Mouse (Mus musculus) brain, embryonic 14.5 days (tissue): ENCODE results near the gene Asap2. TPM values are rescaled to one million over a fixed set of nuclear protein-coding genes. Genes with fewer than 3 reads are reported as not detected.

Source experiments
- DNase-seq: peaks from one replicate; pipeline ENCODE4 v3.0.0-alpha.2; 2011; ENCODE audit warnings: low read depth
- CTCF ChIP-seq: fragments of 200-500 bp; IDR thresholded peaks from 2 replicates; pipeline ENCODE4 v1.5.1; 2012; ENCODE audit warnings: inconsistent platforms, mild to moderate bottlenecking, moderate library complexity, borderline replicate concordance; ENCODE audit not compliant: insufficient read depth, insufficient read length; ENCODE audit errors: extremely low read depth
- POLR2A ChIP-seq: fragments of 200-500 bp; IDR thresholded peaks from 2 replicates; pipeline ENCODE4 v1.6.1; 2012; ENCODE audit warnings: mild to moderate bottlenecking, inconsistent platforms, borderline replicate concordance; ENCODE audit not compliant: poor library complexity, insufficient read depth, insufficient read length, severe bottlenecking; ENCODE audit errors: extremely low read depth
- polyA plus RNA-seq: library from polyadenylated mRNA; depleted of rRNA; stranded (reverse); fragments of >200 nt; gene quantifications from 2 replicates; pipeline ENCODE4 v1.2.3, GENCODE M21; 2012

Gene Asap2
- polyA plus RNA-seq, 1 experiment, result 36.0 TPM

DNA sequence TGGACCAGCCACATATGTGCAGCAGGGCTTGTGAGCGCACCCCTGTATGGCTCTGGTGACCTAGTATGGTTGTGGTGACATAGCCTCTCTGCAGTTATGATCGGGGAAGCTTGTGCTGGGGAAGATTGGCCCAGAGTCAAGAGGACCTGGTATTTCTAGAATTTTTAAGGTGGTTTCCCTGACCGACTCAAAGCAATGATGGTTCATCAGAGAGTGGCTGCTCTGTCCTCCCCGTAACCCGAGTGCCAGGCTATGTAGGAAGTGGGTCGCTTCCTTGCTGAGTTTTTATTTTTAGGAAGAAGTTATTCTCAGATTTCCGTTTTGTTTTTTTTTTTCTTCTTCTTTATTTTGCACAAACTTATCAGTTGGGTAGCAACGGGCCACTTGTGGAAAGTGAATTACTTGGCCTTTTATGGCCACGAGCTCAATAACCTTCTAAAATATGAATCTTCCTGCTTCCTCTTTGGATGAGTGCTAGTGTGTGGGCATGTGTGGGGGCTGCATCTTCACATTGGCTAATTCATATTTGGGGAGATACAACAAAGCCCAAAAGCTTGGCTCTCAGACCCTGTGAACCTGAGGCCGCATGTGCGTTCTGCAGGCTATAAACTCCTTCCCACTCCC lies 218.0 kb downstream of the Asap2 start:
- DNase-seq, result no peak
- no peak for TF ChIP-seq POLR2A
- TF ChIP-seq CTCF, result no peak

DNA sequence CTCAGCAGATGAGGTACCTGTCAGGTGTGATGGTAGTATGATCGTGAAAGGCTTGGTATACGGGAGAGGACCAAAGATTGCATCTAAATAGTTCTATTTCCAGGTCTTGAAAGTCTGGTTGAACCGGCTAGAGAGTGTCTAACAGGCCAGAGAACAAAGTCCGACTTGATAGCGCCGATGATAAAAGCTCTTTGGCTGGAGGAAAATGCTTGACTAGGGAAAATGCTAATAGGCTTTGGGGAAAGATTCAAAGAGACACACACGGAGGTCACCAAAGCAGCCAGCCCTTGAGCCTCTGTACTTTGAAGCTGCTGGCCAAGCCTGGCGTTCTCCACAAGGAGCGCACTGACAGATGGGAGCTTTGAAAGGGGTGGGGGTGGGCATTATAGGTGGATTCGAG lies 219.0 kb downstream of the Asap2 start:
- TF ChIP-seq CTCF (no peak), POLR2A (no peak)
- no peak for DNase-seq

DNA sequence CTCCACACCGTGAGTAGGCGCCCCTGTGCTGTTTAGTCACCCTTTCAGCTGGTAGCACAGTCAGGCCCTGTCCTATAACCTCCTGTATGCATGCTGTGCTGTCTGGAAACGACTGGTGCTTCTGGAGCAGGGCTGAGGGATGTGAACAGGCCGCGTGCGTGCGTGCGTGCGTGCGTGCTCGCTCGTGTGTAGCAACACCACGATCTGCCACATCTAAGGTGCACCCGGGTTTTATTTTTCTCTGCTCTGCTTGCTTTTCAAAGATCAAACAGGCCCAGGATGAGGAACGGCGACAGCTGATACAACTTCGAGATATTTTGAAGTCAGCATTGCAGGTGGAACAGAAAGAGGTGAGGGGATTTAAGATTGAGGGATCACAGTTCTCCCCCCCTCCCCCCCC lies 222.6 kb downstream of the Asap2 start:
- TF ChIP-seq POLR2A (no peak), CTCF (no peak)
- DNase-seq, result no peak

DNA sequence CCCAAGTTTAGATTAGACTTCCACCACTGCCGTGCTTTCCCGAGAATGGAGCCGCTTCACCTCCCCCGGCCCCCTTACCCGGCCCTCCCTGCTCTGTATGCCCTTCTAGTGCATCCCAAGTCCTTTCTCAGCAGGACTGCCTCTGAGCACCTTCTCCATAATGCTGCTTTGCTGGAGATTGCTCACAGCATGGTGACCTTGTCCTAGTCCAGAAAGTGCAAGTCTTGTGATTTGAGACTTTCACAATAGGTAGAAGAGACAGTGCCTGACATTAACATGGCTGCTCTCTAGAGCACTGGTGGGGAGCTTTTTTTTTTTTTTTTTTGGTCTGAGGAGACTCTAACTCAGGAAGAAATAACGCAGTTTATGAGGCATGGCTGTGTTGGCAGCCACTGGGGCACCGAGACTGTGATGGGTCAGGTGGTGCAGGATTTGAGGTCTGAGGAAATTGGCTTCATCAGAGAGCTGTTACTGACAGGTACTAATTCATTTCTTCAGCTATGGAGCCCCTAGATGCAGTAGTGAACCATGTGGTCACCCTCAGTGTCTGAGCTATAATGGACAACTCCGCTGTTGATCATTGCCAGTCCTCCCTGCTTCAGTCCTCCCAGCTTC lies 224.4 kb downstream of the Asap2 start:
- DNase-seq, result no peak
- TF ChIP-seq POLR2A (no peak), CTCF (no peak)

DNA sequence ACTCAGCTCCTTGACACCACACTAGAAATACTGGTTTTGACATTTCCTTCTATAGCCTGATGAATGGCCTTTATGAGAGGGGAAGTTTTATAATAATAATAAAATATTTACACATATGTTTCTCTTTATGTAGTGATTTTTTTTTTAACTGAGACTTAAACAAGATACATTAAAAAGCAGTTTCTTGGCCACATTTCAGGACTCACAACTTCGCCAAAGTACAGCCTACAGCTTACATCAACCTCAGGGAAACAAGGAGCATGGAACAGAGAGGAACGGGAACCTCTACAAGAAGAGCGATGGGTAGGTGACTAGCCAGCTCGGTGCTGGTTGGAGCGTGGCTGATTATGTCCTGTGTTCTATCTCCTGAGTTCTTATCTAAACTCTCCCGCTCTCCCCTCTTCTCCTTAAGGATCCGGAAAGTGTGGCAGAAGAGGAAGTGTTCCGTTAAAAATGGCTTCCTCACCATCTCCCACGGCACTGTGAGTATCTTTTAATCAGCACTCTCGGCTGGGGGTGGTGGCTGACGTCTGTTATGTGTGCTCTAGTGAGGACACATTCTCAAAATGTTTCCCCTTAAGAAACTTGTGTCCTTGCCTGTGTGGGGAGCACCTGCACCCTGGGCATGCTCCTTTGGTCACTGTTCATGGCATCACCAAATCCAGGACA lies 227.7 kb downstream of the Asap2 start:
- no peak for TF ChIP-seq CTCF
- no peak for TF ChIP-seq POLR2A
- no peak for DNase-seq

DNA sequence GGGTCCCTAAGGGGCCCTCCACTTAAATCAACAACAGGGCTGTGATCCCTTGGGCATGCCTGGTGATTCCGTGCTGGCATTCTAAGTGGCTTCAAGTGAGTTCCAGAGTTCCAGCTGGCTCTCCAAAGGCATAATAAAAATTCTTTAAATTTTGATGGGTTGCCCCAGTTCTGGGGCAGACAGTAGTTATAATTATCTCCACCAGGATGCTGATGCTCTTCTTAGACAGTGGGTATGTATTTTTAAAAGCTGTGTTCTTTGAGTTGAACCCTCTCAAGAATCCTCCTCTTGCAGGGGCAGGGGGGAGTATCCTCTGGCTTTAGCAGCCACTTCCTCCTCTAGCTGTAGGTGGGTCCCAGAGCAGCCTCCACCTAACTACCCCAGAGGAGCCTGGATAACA lies 230.3 kb downstream of the Asap2 start:
- DNase-seq, result no peak
- TF ChIP-seq POLR2A (no peak), CTCF (no peak)

DNA sequence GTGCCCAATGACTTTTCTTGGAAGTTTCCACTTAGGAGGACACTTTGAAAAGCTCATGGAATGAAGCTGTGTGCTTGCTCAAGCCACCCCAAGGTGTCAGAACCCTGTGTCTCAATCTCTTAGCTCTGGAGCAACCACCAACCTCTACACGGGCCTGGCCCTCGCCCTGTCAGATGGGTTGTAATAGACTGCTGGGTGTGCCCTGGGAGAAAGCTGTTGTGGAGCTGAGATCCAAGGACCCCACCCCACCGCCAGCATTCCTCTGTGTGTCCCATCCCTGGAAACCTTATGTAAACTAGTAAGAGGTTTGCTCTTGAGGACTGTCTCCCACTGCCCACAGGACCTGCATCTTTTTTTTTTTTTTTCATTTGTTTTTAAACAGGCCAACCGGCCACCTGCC lies 233.7 kb downstream of the Asap2 start:
- DNase-seq, result no peak
- TF ChIP-seq POLR2A (no peak), CTCF (no peak)

DNA sequence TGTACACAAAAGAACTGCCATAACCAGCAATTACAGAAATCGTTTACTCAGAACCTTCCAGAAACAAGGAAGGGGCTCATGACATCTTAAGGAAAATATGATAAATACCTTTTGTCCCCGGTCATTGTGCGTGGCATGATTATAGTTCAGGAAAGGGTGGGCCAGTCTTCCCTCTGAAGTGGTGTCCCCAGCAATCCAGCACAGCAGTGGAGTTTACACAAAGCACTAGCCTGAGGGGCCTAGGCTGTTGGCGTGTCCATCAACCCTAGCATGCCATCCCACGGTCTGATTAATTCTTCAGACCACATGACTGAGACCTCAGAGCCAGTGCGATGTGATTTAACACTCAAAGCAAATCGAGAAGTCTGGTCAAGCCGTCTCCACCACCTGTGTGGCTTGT lies 235.1 kb downstream of the Asap2 start:
- DNase-seq, result no peak
- TF ChIP-seq CTCF (no peak), POLR2A (no peak)

DNA sequence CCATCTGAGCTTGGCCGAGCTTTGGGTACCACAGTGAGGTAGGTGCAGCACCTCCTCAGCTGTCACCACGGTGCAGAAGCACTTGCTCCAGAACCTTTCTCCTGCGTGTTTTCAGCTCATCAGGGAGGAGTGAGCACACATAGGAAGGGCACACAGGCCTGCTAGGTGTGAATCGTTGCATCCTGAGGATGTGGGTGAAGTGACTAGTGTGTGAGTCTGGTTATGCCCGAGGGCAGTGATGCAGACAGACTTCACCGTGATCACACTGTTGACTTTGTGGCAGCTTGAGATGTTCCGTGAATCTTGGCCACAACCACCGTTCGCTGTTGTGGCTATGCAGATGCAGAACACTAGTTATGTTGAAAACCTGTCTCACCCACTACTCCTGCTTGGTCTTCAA lies 236.1 kb downstream of the Asap2 start:
- DNase-seq, result no peak
- TF ChIP-seq CTCF, result no peak
- TF ChIP-seq POLR2A, result no peak

DNA sequence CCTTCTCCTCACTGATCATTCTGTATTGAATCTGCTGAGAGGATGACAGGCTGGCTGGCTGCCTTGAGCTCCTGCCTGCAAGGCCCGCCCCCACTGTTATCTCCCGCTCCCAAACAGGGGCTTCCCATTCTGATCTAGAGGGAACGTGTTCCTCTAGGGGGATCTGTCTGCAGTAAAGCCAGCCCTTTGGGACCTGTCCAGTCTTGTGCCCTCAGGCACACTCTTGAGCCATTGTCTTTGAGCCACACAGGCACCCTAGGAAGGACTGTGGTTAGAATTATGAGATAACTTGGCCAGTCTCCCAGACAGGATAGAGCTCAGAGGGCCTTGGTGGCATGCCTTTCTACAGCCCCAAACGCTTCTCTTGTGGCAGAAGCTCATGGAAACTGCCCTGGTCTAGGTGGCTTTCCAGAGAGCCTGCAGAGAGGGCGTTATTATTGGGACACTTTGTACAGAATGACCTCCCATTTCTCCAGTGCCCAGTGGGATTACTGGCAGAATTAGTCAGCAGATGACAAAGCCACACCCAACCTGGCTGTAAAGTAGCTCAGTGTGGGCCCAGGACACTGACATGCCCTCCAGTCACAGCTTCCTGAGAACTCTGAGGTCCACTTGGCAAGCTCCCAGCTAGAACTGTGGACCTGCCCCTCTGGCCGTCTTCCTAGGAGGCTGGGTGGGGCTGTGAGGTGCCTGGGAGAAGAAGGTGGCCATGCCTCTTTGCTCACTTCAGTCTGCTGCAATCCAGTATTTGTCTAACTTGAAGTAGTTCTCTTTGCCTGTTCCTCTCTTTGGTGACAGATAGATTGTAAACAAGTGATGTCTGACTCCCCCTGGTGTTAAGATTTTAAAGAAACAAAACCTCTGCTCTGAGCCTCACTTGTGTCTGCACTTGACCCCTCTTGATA lies 237.1 kb downstream of the Asap2 start:
- no peak for TF ChIP-seq POLR2A
- no peak for TF ChIP-seq CTCF

DNA sequence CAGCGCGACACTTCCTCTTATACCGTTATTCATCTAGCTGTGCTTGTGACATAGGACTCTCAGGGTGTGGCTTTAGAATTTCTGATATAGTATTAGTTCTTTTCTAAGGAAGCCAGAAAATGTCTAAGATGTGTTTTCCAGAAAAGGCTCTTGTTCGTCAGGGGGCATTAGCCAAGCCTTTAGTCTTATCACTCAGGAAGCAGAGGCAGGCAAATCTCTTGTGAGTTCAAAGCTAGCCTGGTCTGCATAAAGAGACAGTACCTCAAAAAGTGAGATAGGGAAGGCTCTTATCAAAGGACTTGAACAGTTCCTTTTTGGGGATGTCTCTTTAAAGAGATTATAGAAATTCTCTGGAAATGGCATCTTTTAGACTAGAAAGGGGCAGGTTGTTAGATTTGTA lies 238.4 kb downstream of the Asap2 start:
- no peak for TF ChIP-seq CTCF
- no peak for TF ChIP-seq POLR2A
- no peak for DNase-seq

More for the DNA sequence above, 237.1 kb downstream of the Asap2 start:
- peak; percentile 55 for DNase-seq
